Mouse (Mus musculus): Measurements from ENCODE around the gene Tbx21.

DNA sequence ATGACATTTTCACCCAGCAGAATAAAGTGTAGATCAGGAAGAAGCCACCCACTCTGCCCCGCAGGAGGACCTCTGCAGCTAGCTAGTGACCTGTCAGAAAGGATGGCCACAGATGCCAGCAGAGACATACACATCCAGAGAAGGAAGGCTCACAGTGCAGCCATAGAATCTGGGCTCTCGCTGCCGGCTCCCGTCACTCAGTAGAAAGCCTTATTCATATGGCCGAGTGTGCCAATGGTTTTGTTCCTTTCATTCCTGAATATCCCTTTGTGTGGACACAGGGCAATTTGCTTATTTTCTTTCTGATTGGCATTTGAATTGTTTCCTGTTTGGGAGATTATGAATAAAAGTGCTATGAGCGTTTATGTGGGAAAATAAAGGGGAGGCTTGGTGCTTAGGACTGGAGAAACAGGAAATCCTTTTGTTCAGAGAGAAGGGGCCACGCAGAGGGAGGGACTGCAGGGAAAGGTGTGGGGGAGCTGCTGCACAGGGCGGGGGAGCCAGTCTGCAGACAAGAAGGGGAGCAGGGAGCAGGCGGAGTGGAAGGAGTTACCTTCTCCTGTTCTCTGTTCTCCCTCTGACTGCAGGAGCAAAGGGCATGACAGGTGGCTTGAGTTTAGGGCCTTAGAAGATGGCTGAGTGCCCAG lies 51.7 kb downstream of the Tbx21 start:
- TF ChIP-seq CTCF (IDR thresholded peaks at IDR 0.05; ENCODE audit: control insufficient read depth, insufficient read depth, insufficient read length), result no peak
- TF ChIP-seq CEBPB (IDR thresholded peaks at IDR 0.05; ENCODE audit: low read depth), result no peak
- no peak for TF ChIP-seq MAX (IDR thresholded peaks at IDR 0.05)
- TF ChIP-seq USF1 (IDR thresholded peaks at IDR 0.05; ENCODE audit: low read depth), result no peak
- TF ChIP-seq MYOG (IDR thresholded peaks at IDR 0.05; ENCODE audit: control insufficient read depth, extremely low read depth, insufficient read length), result no peak
- no peak for TF ChIP-seq FOSL1 (IDR thresholded peaks at IDR 0.05; ENCODE audit: insufficient read depth, low read length, poor library complexity, severe bottlenecking)

All from C2C12 (cell line).